Mouse (Mus musculus) ovary, adult 18-20 months (tissue): ENCODE measurements around the gene Zdhhc1.

Source experiments
- DNase-seq: peaks from one replicate; pipeline ENCODE4 v3.0.0; 2022; ENCODE audit warnings: low spot score, mixed read lengths

The Zdhhc1 gene

GRCm38 (mm10) chr8:105496439-105497180 lies at the start of gene Zdhhc1:
Zdhhc1 (minus strand) TSS chr8:105496902.
- peak; percentile 77 for DNase-seq

GRCm38 (mm10) chr8:105545249-105545648 lies 48.5 kb upstream of the Zdhhc1 start:
- no peak for DNase-seq

GRCm38 (mm10) chr8:105544544-105545205 lies 48.0 kb upstream of the Zdhhc1 start:
- no peak for DNase-seq

GRCm38 (mm10) chr8:105543703-105544102 lies 47.0 kb upstream of the Zdhhc1 start:
- no peak for DNase-seq

GRCm38 (mm10) chr8:105542808-105543207 lies 46.1 kb upstream of the Zdhhc1 start:
- DNase-seq = no peak

GRCm38 (mm10) chr8:105542032-105542656 lies 45.4 kb upstream of the Zdhhc1 start:
- no peak for DNase-seq

DNA sequence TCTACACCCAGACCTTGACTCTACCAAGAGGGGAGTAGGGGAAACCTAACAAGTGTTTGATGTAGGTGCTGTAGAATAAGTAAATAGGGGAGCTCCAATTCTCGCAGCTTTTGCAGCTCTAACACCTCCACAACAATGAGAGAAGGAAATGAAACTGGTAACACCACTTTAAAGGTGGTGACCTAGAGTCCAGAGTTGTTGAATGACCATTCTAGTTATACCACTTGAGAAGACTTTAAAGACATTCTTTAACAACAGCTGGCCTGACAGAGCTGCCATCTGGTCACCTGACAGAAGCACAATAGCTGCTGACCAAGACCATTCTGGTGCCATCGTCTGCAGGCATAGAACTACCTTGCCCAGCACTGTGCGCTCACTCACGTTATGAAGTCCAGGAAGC lies 42.2 kb upstream of the Zdhhc1 start:
- no peak for DNase-seq

DNA sequence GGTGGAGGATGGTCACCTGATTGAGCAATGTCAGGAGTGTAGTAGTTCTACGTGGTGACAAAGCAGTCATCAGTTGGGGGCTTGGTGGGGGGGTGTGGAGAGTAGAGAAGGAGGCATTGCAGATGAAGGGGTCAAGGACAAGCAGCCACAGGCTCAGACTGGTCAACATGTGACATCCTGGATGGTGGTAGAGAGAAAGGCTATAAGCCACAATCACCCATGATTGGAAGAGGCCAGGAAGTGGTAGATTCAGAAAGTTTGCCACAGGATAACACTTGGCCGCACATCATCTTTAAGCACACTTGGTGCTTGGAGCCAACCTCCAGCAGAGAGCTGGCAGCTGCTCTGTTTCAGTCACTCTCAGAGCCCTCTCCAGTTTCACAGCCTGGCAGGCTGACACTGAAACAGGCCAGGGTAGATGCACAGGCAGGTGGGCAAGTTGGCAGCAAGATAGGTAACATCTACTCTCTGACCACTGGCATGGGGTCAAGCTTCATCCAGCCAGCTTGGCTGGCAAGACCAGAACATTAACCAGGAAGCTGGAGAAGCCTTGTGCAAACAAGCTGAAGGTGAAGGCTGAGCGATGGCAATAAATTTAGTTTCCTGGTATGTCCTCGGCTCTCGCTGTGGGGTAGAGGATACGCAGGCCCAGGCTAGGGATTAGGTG lies 40.4 kb upstream of the Zdhhc1 start:
- DNase-seq = no peak

DNA sequence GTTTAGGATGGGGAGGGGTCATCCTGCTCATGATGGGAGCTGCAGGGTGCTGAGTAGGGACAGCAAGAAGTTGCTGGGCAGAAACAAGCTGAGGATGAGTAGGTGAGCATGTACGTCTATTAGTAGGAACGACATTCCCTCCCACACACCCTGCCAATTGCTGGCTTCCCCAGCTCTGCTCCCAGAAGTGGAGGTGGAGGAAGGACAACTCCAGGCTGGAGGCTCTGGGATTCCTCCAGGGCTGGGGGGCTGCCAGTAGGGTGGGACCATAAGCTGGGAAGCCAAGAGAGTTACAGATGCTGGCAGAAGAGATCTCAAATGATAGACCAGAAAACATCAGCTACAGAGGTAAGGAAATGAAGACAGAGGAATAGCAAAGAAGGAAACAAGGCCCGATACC lies 39.8 kb upstream of the Zdhhc1 start:
- no peak for DNase-seq

- DNase-seq = no peak
These were observed 37.2 kb upstream of the Zdhhc1 start for GRCm38 (mm10) chr8:105533892-105534329.

GRCm38 (mm10) chr8:105533439-105533838 lies 36.7 kb upstream of the Zdhhc1 start:
- no peak for DNase-seq

DNA sequence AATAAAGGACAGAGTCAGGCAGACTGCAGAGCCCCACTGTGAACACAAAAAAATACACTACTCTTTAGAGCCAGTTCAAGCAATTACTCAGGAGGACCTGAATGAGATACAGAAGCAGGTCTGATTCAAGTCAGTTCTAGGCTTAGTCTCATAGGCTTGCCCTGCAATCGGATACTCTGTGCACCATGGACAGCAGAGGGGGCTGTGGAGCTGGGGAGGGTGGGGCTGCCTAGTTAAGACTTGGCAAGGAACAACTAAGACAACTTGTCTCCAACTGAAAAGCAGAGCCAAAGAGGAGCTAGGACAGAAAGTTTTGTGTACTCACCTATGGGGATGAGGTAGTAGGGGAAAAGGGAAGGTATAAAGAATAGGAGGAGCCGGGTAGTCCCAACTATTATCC lies 35.1 kb upstream of the Zdhhc1 start:
- no peak for DNase-seq

DNA sequence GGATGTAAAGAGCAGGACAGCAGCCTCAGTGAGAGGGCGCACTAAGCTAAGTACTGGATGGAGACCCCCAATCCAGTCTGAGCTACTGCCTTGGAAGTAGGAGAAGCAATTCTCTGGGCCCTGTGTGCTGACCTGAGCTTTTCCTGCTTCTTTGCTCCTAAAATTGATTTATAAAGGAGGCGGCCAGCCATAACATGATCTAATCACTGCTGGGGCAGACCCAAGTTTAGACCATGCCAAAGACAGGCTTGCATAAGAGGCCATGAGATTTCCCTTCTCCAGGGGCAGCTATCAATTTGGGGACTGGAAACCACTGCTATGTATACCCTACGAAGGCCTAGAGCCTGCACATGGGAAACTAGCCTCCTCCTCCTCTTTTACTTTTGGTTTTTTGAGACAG lies 32.6 kb upstream of the Zdhhc1 start:
- DNase-seq = no peak

DNA sequence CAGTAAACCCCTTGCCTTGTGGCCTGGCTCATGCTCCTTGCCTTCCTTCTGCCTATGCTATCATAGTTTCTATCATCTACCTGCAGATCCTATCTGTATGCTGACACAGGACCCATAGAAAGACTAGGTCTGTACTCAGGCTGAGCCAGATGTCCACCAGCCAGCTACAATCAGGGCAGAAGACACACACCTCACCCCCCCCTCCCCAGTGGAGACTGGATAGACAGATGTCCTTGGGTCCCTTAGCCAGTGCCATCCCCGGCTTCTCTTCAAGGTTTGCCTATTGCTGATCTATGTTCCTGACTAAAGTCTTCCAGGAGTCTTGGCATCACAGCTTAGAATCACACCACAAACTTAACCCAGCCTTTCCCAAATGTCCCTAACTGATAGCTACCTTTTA lies 31.5 kb upstream of the Zdhhc1 start:
- DNase-seq = no peak

DNA sequence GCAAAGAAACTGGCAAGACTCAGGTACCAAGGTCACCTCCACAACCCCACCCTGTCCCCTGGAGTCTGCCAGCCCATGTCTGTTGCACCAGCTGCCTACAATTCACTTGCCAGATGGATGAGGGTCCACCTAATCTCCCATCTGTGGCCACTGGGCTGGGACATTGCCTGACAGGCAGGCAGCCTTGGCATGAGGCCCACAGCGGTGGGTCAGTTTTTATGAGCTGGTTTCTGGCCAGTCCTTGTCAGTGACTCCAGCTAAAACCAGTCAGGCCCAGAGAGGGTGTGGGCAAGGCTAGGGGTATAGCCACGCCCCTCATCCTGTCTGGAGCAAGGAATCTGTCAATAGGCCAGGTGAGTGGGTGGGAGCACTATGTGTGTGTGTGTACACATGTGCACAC lies 30.4 kb upstream of the Zdhhc1 start:
- no peak for DNase-seq

DNA sequence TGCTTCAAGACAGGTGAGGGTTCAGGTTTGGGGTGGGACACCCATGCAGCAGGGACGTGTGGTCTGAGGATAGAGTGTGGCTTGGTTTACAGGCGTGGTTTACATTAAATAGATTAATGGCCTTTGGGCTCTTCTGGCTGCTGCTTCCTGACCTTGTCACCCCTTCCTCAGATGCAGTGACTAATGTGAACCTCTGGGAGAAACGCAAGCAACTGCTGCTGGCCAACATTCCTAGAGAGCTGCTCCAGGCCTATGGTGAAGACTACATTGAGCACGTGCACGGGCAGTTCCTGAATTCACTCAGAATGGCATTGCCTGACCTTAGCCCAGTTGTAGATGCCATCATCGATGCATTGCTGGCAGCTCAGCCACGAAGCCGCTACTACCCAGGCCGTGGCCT lies 26.2 kb upstream of the Zdhhc1 start:
- no peak for DNase-seq

DNA sequence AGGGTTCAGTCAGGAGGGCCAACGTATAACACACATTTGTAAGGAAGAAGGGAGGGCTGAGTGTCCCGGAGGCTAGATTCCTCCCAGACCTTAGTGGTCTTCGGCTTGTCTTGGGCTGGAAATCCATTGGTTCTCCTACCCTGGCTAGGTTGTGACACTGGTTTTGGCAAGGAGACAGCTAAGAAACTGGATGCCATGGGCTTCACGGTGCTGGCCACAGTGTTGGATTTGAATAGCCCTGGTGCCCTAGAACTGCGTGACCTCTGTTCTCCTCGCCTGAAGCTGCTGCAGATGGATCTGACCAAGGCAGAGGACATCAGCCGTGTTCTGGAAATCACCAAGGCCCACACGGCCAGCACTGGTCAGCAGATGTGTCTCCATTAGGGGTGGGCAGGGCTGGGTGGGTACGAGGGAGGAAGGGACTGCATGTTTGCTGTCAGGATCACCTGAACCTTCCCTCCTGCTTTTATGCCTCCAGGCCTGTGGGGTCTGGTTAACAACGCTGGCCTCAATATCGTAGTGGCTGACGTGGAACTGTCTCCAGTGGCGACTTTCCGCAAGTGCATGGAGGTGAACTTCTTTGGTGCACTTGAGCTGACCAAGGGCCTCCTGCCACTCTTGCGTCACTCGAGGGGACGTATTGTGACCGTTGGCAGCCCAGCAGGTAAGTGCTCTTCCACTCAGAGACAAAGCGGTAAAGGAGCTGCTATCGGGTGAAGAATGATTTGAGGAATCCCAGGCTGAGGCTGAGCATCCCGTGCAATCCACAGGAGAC lies 25.5 kb upstream of the Zdhhc1 start:
- DNase-seq = no peak

DNA sequence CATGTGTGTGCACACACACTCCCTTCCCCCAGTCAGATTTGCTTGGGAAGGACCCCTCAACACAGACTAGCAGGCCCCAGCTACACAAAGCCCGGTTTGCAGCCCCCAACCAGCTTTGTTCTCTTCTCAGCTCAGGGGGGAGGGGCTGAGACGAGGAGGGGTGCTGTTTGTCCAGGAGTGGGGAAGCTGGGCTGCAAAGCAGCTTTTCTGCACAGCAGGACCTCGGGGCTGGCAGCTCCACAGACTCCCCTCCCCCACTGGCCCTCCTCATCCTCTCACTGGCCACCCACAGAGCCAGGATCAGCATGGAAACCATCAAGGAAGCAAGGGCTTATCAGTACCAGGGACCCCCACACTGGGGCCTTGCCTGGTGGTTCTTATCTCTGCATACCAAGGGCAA lies 24.4 kb upstream of the Zdhhc1 start:
- DNase-seq = no peak

DNA sequence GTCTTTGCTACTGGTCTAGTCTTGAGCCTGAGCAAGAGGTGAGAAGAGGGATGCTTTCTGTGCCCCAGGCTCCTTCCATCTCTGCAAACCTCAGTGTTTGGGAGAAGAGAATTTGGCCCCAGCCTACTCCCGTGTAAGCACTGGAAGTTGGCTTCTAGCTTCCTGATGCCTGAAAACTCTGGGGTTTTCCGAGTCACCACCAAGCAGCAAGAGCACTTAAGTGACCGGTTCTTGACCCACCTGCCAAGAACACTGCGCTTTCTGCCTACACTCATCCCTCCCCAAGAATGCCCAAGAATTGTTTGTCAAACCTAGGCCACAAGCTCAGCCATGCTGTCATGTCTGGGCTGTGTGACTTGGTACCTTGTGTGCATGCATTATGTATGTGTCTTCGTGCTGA lies 23.8 kb upstream of the Zdhhc1 start:
- no peak for DNase-seq

DNA sequence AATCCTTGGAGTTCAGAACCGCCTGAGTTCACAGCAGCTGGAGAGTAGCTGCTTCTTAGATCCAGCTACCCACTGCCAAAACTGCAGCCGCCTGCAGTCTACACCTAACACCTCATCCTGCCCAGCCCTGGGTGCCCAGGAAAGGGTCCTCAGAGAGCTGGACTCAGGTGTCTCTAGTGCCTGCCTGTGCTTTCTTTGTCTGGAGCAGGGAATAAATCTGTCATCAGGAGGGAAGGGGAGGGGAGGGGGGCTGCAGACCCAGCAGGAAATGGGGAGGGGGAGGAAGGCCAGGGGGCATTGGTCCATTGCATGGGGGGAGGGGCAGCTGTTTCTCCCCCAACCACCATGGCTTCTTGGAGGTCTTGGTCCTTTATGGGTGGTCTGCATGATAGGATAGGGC lies 22.9 kb upstream of the Zdhhc1 start:
- no peak for DNase-seq

- DNase-seq = no peak
These were observed 22.0 kb upstream of the Zdhhc1 start, which contains the start of gene Hsd11b2 for GRCm38 (mm10) chr8:105518436-105519313. Hsd11b2 (plus strand) TSS chr8:105518755.
